Mouse (Mus musculus) bone marrow, adult 2 months (tissue): Measurements from ENCODE around the gene Cacna2d4.

Experiments
- CTCF ChIP-seq: fragments of 200-500 bp; IDR thresholded peaks from 2 replicates; pipeline ENCODE4 v1.5.1; 2011; ENCODE audit warnings: low read length, control low read depth; ENCODE audit not compliant: control insufficient read depth, insufficient read depth
- POLR2A ChIP-seq: fragments of 200-500 bp; IDR thresholded peaks from 2 replicates; pipeline ENCODE4 v1.6.1; 2011; ENCODE audit warnings: low read depth, mild to moderate bottlenecking, control low read depth, low read length, borderline replicate concordance; ENCODE audit not compliant: control insufficient read depth

- TF ChIP-seq POLR2A = no peak
- TF ChIP-seq CTCF = no peak
These were observed 92.9 kb downstream of the Cacna2d4 start for GRCm38 (mm10) chr6:119329215-119329714.
